Mouse (Mus musculus): ENCODE measurements at regions not wholly inside any gene's neighbourhood (a gene's known extent, or its start where the extent isn't known, plus 50 kb on each side); places are given as distances from the start of the nearest gene placed in this dataset.

DNA sequence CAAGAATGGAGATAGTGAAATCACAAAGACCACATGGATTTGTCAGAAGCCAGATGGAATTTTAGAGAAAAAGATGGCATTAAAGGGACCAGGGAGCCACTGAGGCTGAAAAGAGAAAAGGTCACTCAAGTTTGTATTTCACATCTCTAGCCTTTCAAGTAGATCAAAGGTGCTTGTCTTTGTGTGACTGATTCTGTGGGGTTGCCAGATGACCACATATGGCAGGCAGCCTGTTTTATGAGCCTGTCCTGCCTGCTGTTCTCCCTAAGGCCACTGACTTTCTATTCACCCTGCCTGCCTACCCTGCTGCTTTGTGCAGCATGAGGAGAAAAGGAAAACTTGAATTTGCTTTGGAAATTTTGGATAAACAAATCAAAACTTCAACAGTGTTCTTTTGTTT is 592.0 kb downstream of the Gm11232 start:
- no peaks in the 10 kb centered on the region for H3K36me3 ChIP-seq (ENCODE audit: insufficient read depth)
- no peak for ATAC-seq (ENCODE audit: insufficient read depth)
- no peak overlapping the region for H3K4me3 ChIP-seq (ENCODE audit: low read depth, low read length)
- no peak for DNase-seq
- no peaks in the 10 kb centered on the region for H3K27me3 ChIP-seq (ENCODE audit: insufficient read depth, low read length)
- H3K27ac ChIP-seq (ENCODE audit: low read depth) = no peak overlapping the region
- TF ChIP-seq CTCF (IDR thresholded peaks at IDR 0.05; ENCODE audit: low read depth) = no peak
- H3K9ac ChIP-seq = no peak overlapping the region
- no peaks in the 10 kb centered on the region for H3K9me3 ChIP-seq (ENCODE audit: low read depth, low read length)
- no peak overlapping the region for H3K4me2 ChIP-seq
- no peaks in the 10 kb centered on the region for H3K4me1 ChIP-seq (ENCODE audit: insufficient read depth)

DNA sequence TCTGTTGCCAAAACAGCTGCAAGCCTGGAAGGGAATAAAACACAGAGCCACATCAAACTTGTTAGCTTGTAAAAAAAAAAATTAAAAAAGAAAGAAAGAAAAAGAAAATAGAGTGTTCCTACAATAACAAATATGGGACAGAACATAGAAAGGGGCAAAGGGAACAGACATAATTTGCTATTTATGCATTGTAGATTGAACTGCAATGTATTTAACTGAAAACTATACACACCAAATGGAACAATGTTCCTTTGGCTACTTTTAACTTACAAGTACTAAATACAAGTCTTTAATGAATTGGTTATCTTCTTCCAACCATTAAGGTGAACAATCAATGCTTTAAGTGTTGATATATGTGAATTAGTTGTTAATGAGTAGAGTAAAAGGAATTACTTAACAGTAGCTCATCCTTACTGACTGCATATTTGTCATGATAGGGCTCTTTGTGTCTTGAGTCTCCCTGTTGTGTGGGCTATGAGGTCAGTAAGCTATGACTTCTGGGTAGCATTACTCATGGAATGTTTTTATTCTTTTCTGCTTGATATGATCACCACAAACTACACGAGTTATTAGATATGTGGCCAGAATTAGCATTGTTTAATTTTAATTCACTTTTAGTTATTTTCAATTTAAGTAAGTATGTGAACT is 597.0 kb upstream of the Megf9 start:
- no peak for ATAC-seq (ENCODE audit: insufficient read depth)
- no peaks in the 10 kb centered on the region for H3K27me3 ChIP-seq (ENCODE audit: insufficient read depth, low read length)
- WGBS = 46% methylated on average over 1 of the region's 1 CpGs

DNA sequence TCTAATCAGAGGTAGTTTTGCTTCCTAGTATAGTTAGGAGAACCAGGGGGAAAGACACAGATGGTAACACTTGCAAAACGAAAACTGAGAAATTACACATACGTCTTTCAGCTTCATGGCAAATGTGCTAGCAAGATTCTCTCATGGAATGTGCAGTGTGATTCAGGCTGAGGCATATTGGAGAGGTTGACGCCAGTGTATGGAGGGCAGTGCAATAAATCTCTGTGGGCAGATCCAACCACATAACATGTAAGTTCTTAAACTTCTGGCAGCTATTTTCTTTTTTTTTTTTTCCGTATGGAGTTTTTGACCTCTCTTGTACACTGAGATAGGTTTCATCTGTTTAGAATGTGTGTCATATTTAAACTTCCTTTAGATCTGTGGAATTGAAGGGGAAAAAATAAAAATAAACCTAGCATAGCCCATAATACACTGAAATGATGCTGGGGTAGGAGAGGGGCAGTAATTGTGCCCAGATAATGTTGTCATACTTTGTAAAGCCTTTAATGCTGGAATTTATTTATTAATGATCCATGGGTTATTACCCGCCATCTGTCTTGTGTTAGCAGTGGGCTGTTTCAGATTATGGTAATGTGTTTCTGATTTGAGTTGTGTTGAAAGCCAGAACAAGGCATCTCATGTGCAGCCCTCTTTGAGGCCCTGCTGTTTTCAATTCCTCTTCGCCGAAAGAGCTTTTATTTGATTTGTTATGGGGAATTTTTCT is 596.3 kb upstream of the Megf9 start:
- Histone ChIP-seq H3K4me1 (ENCODE audit: insufficient read depth) (no peaks in the 10 kb centered on the region), H3K27ac (ENCODE audit: low read depth) (no peak overlapping the region), H3K27me3 (ENCODE audit: insufficient read depth, low read length) (no peaks in the 10 kb centered on the region), H3K36me3 (ENCODE audit: insufficient read depth) (no peaks in the 10 kb centered on the region), H3K4me2 (no peak overlapping the region), H3K9me3 (ENCODE audit: low read depth, low read length) (no peaks in the 10 kb centered on the region), H3K4me3 (ENCODE audit: low read depth, low read length) (no peak overlapping the region), H3K9ac (no peak overlapping the region)
- ATAC-seq (ENCODE audit: insufficient read depth) = peak; percentile 83
- TF ChIP-seq CTCF (IDR thresholded peaks at IDR 0.05; ENCODE audit: low read depth) = no peak
- peak; percentile 72 for DNase-seq
- 40% methylated on average over 7 of the region's 7 CpGs for WGBS

More for the DNA sequence above, 597.0 kb upstream of the Megf9 start:
- Histone ChIP-seq H3K27ac (ENCODE audit: low read depth) (no peak overlapping the region), H3K9me3 (ENCODE audit: low read depth, low read length) (no peaks in the 10 kb centered on the region), H3K4me1 (ENCODE audit: insufficient read depth) (no peaks in the 10 kb centered on the region), H3K9ac (no peak overlapping the region), H3K36me3 (ENCODE audit: insufficient read depth) (no peaks in the 10 kb centered on the region), H3K4me3 (ENCODE audit: low read depth, low read length) (no peak overlapping the region), H3K4me2 (no peak overlapping the region)
- TF ChIP-seq CTCF (IDR thresholded peaks at IDR 0.05; ENCODE audit: low read depth) = no peak
- DNase-seq = no peak

DNA sequence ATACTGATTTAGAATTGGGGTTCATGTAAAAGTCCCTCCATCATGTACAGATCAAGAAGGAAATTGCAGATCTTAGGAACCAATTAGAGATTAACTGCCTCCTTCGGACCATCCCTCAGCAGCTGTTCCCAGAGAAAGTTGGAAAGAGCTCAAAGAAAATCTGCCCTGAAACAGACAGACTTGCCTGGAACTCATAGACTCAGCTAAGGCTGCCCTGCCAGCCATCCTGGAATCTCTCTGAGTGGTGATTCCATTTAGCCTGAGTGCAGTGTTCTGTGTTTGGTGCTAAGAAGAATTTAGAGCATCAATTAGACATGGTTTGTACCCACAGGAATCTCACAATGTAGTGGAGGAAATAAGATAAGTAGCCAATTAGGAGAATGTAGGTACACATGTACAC is 594.5 kb upstream of the Megf9 start:
- H3K9ac ChIP-seq = no peak overlapping the region
- ATAC-seq (ENCODE audit: insufficient read depth) = 0 out of 2 replicates have a peak, but pooled peaks have one; percentile 39
- H3K27me3 ChIP-seq (ENCODE audit: insufficient read depth, low read length) = no peaks in the 10 kb centered on the region
- DNase-seq = peak; percentile 56
- H3K36me3 ChIP-seq (ENCODE audit: insufficient read depth) = no peaks in the 10 kb centered on the region
- 34% methylated on average over 1 of the region's 1 CpGs for WGBS
- H3K4me1 ChIP-seq (ENCODE audit: insufficient read depth) = no peaks in the 10 kb centered on the region
- no peak overlapping the region for H3K4me3 ChIP-seq (ENCODE audit: low read depth, low read length)
- TF ChIP-seq CTCF (IDR thresholded peaks at IDR 0.05; ENCODE audit: low read depth) = no peak
- no peak overlapping the region for H3K27ac ChIP-seq (ENCODE audit: low read depth)
- no peak overlapping the region for H3K4me2 ChIP-seq
- no peaks in the 10 kb centered on the region for H3K9me3 ChIP-seq (ENCODE audit: low read depth, low read length)

Measured in lung, embryonic 14.5 days (tissue).